Mouse (Mus musculus) lung, embryonic 14.5 days (tissue): ENCODE data around the gene Rcn3. TPM values are rescaled to one million over a fixed set of nuclear protein-coding genes. Genes with fewer than 3 reads are reported as not detected.

Experiments used
- ATAC-seq: fragments of 200-750 bp; cut with Nextera tagmentation; 2 replicates; pipeline ENCODE4 v1.8.0; 2017; ENCODE audit warnings: mild to moderate bottlenecking, moderate TSS enrichment, moderate library complexity; ENCODE audit not compliant: insufficient read depth
- DNase-seq: peaks from one replicate; pipeline ENCODE4 v3.0.0-alpha.2; 2015
- H3K27ac ChIP-seq: fragments of 300-500 bp; sonication (generic); 2 replicates; pipeline ENCODE4 v1.5.1; 2014; ENCODE audit warnings: low read depth, mild to moderate bottlenecking, moderate library complexity
- H3K27me3 ChIP-seq: fragments of 300-500 bp; sonication (generic); 2 replicates; pipeline ENCODE4 v1.6.1; 2014; ENCODE audit warnings: low read length, control low read depth; ENCODE audit not compliant: insufficient read depth
- H3K36me3 ChIP-seq: fragments of 300-500 bp; sonication (generic); 2 replicates; pipeline ENCODE4 v1.6.1; 2014; ENCODE audit warnings: control low read depth; ENCODE audit not compliant: insufficient read depth
- H3K4me1 ChIP-seq: fragments of 300-500 bp; sonication (generic); 2 replicates; pipeline ENCODE4 v1.6.1; 2014; ENCODE audit warnings: antibody characterized with exemption, control low read depth; ENCODE audit not compliant: insufficient read depth
- H3K4me2 ChIP-seq: fragments of 300-500 bp; sonication (generic); 2 replicates; pipeline ENCODE4 v1.6.1; 2014; ENCODE audit warnings: mild to moderate bottlenecking
- H3K4me3 ChIP-seq: fragments of 300-500 bp; sonication (generic); 2 replicates; pipeline ENCODE4 v1.5.1; 2014; ENCODE audit warnings: low read depth, low read length
- H3K9ac ChIP-seq: fragments of 300-500 bp; sonication (generic); 2 replicates; pipeline ENCODE4 v1.6.1; 2014
- H3K9me3 ChIP-seq: fragments of 300-500 bp; sonication (generic); 2 replicates; pipeline ENCODE4 v1.6.1; 2016; ENCODE audit warnings: low read depth, low read length, control low read depth
- CTCF ChIP-seq: IDR thresholded peaks from 2 replicates; pipeline ENCODE4 v1.5.1; 2016; ENCODE audit warnings: antibody characterized with exemption, low read depth
- WGBS: fragments of 180-500 bp; shearing (Covaris S2); extraction: QIAGEN DNeasy Blood & Tissue Kit; methylation state at CpG from one replicate; pipeline ENCODE4 v1.1.7; 2014; 5-methylcytosine and 5-hydroxymethylcytosine counted together
- polyA plus RNA-seq: library from polyadenylated mRNA; unstranded; fragments of >200 nt; fragmentation: Nextera tagmentation; extraction: Ambion mirVana; gene quantifications from 2 replicates; pipeline ENCODE4 v1.2.1, GENCODE M21; 2014

Gene Rcn3
- polyA plus RNA-seq, 1 experiment from 2014 or later, result 360 TPM

GRCm38 (mm10) chr7:45073171-45073707 is 18.8 kb downstream of the Rcn3 start:
- Histone ChIP-seq H3K27ac (no peak overlapping the region), H3K4me1 (no peaks in the 10 kb centered on the region), H3K9me3 (no peaks in the 10 kb centered on the region), H3K27me3 (no peaks in the 10 kb centered on the region), H3K4me3 (no peak overlapping the region), H3K36me3 (peaks cover 44% of the 10 kb centered on the region), H3K9ac (no peak overlapping the region), H3K4me2 (no peak overlapping the region)
- WGBS, result 70% methylated on average over 7 of the region's 7 CpGs
- DNase-seq (no peak), ATAC-seq (no peak)
- TF ChIP-seq CTCF, result no peak

- no peak overlapping the region for H3K4me2 ChIP-seq
- H3K27me3 ChIP-seq, result no peaks in the 10 kb centered on the region
- WGBS, result 74% methylated on average over 2 of the region's 2 CpGs
- no peak overlapping the region for H3K27ac ChIP-seq
- peak; percentile 46; the same call in 1 of the 2 replicates for TF ChIP-seq CTCF
- no peaks in the 10 kb centered on the region for H3K4me1 ChIP-seq
- DNase-seq, result peak; percentile 35
- H3K9me3 ChIP-seq, result no peaks in the 10 kb centered on the region
- ATAC-seq, result no peak
- peaks cover 33% of the 10 kb centered on the region for H3K36me3 ChIP-seq
- H3K9ac ChIP-seq, result no peak overlapping the region
- H3K4me3 ChIP-seq, result no peak overlapping the region
These were observed 19.8 kb downstream of the Rcn3 start for GRCm38 (mm10) chr7:45072230-45072629.

GRCm38 (mm10) chr7:45069671-45070070 is 22.4 kb downstream of the Rcn3 start:
- WGBS, result 70% methylated on average over 2 of the region's 2 CpGs

GRCm38 (mm10) chr7:45068000-45068318 is 24.1 kb downstream of the Rcn3 start:
- H3K4me2 ChIP-seq, result no peak overlapping the region

More at GRCm38 (mm10) chr7:45069671-45070070, 22.4 kb downstream of the Rcn3 start:
- ATAC-seq, result no peak
- Histone ChIP-seq H3K36me3 (peaks cover 11% of the 10 kb centered on the region; the same call in 1 of the 2 replicates), H3K4me3 (no peak overlapping the region), H3K27ac (no peak overlapping the region), H3K4me2 (no peak overlapping the region), H3K9me3 (no peaks in the 10 kb centered on the region), H3K4me1 (no peaks in the 10 kb centered on the region), H3K27me3 (no peaks in the 10 kb centered on the region), H3K9ac (no peak overlapping the region)
- no peak for TF ChIP-seq CTCF
- no peak for DNase-seq

GRCm38 (mm10) chr7:45067190-45067999 is 24.6 kb downstream of the Rcn3 start:
- no peak overlapping the region for H3K9ac ChIP-seq
- no peak overlapping the region for H3K4me2 ChIP-seq
- ATAC-seq, result 0 out of 2 replicates have a peak, but pooled peaks have one; percentile 6
- no peaks in the 10 kb centered on the region for H3K4me1 ChIP-seq
- H3K9me3 ChIP-seq, result no peaks in the 10 kb centered on the region
- no peak overlapping the region for H3K4me3 ChIP-seq
- WGBS, result 72% methylated on average over 4 of the region's 4 CpGs
- H3K27me3 ChIP-seq, result no peaks in the 10 kb centered on the region
- H3K27ac ChIP-seq, result no peak overlapping the region
- TF ChIP-seq CTCF, result no peak
- no peak for DNase-seq
- H3K36me3 ChIP-seq, result no peaks in the 10 kb centered on the region

More at GRCm38 (mm10) chr7:45068000-45068318, 24.1 kb downstream of the Rcn3 start:
- Histone ChIP-seq H3K36me3 (no peaks in the 10 kb centered on the region), H3K4me1 (no peaks in the 10 kb centered on the region), H3K9ac (no peak overlapping the region), H3K27ac (no peak overlapping the region), H3K27me3 (no peaks in the 10 kb centered on the region), H3K4me3 (no peak overlapping the region), H3K9me3 (no peaks in the 10 kb centered on the region)
- peak; percentile 73 for DNase-seq
- ATAC-seq, result peak; percentile 18; the same call in 1 of the 2 replicates
- TF ChIP-seq CTCF, result peak; percentile 78
- 26% methylated on average over 5 of the region's 5 CpGs for WGBS

GRCm38 (mm10) chr7:45062239-45062835 is 29.7 kb downstream of the Rcn3 start, which contains the start of the genes Nosip and Prrg2:
Gene Nosip (plus strand): TSS chr7:45062429.
Gene Prrg2 (minus strand): TSS chr7:45062677.
- H3K27ac ChIP-seq, result peak within 1 kb of the TSS; percentile 88
- peaks cover 6% of the 10 kb centered on the region for H3K4me1 ChIP-seq
- peak within 1 kb of the TSS; percentile 61 for H3K9ac ChIP-seq
- H3K27me3 ChIP-seq, result no peaks in the 10 kb centered on the region
- peak; percentile 30; the same call in 1 of the 2 replicates for TF ChIP-seq CTCF
- peak within 1 kb of the TSS; percentile 63 for H3K4me2 ChIP-seq
- H3K4me3 ChIP-seq, result peak within 1 kb of the TSS; percentile 65
- WGBS, result under 1% methylated on average over 31 of the region's 31 CpGs
- H3K9me3 ChIP-seq, result no peaks in the 10 kb centered on the region
- peak; percentile 89 for ATAC-seq
- no peaks in the 10 kb centered on the region for H3K36me3 ChIP-seq
- peak; percentile 99 for DNase-seq
